Mouse (Mus musculus) heart, postnatal 36 days (tissue): Measurements from ENCODE around the gene Esp23. TPM values are rescaled to one million over a fixed set of nuclear protein-coding genes. Genes with fewer than 3 reads are reported as not detected.
"Not testable (repeated sequence)": the region's sequence is repeated elsewhere in the genome, so short reads cannot be mapped to it uniquely, and the experiment has no call there.

Experiments
- DNase-seq, 2 experiments: peaks; one replicate each; pipeline ENCODE4 v3.0.0; 2021 to 2022
- intact Hi-C: fragments of 180-260 bp; cut with DNase I; formaldehyde crosslinking; loops from one replicate; pipeline ENCODE4 v1.15.1; 2025
- total RNA-seq, 2 experiments: library from RNA; stranded (reverse); gene quantifications; 2 replicates each; pipeline ENCODE4 v1.2.3; 2021

The Esp23 gene
- not detected for total RNA-seq

DNA sequence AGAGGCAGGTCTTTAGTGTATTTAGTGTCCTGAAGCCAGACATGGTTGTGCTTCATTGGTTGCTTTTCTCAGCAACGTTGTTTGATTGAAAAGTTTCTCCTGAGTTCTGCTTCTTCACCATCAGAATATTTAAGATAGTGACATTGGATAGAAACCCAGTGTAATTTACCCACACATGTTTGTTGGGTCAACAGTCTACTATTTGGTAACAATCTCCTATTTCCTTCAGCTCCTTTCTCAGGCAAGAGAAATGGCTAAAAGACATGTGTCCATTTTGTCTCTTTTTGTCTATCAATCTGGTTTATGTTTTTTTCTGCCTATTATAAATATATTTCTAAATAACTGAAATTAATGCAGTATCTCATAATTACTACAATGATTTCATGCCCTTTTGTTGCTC, at the start of gene Esp23:
Gene Esp23 (minus strand): TSS at position 101 of the 400 bp plus-strand sequence.
- intact Hi-C loops, result no loop called here
- no peak for DNase-seq

DNA sequence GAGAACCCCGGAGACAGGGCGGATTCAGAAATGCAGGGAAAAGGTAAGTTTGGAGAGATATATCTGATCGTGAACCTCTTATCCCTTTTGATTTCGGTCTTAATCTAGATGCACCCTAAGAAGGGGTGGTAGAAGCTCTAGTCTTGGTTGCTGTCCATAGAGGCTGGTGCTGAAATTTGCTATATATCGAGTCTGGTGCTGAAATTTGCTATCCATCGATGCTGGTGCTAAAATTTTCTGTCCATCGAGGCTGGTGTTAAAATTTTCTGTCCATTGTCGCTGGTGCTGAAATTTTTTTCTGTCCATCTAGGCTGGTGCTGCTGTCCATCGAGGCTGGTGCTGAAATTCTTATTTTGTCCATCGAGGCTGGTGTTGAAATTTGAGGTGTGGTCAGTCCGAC, 30.3 kb upstream of the Esp23 start:
- intact Hi-C loops, DNase-seq: not testable (repeated sequence)

DNA sequence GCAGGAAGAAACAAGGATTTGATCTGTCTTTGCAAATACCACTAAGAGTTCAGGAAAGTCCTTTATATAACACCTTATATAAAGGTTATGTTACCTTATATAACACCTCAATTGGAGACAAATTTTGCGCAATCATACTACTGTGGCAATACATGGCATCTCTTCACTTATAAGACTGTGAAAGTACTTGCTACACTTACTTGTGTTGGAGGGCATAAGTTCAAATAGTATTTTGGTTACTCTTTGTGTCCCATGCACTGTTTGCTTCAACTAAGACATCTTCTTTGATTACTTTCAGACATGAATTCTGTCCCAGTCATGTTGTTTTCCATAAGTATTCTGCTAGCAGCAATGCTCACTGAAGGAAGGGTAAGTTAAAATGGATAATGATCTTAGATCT, 18.2 kb upstream of the Esp23 start, which contains the start of gene Esp22:
Gene Esp22 (plus strand): TSS at position 301 of the 400 bp plus-strand sequence.
- DNase-seq, result no peak
- intact Hi-C loops, result no loop called here

DNA sequence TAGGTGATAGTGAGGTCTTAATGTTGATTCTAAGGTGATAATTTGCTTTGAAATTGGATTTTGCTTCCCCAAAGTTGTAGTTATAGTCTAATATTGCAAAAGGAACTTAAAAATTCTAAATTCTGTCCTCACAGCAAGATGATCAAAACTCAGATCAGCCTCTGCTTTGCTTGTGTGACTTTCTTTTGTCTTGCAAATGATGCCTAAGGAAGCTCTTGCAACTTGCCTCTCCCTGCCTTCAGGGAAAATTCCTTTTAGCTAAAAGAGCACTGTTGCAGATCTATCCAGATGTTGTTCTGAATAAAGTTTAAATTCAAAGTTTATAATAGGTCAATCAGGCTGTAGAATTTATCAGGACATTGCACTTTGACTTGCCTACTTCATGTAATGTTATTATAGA, 13.2 kb downstream of the Esp23 start:
- DNase-seq, result no peak
- intact Hi-C loops, result no loop called here

DNA sequence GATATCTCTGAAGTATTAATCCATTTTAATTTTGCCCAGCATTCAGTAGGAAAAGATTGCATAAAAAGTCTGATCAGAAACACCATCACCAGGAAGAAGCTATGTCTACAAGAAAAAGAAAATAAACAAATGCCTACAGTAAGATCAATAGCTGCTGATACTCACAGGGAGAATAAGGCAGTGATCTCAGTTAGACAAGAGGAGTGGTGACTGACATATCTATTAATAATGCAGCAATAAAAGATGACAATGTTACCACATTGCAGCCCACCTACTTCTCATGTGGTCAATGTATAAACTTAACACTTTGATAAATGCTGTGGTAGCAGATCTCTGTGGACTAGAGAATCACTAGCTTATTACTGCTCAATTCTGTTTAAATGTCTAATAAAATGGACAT, 33.6 kb downstream of the Esp23 start, which contains the start of gene Gm21903:
Gene Gm21903 (minus strand): TSS at position 101 of the 400 bp plus-strand sequence.
- no peak for DNase-seq
- intact Hi-C loops, result no loop called here

- intact Hi-C loops, DNase-seq: not testable (repeated sequence)
Measured at GRCm38 (mm10) chr17:39036395-39036794, 40.4 kb downstream of the Esp23 start, which contains the start of gene Esp24. Gene Esp24 (plus strand): TSS chr17:39036695.

Other genes starting within 250 kb of the Esp23 start
- gene Esp24, start 40.3 kb downstream of the Esp23 start, total RNA-seq, result not detected
- not detected for gene Gm21903, start 33.7 kb downstream of the Esp23 start, total RNA-seq
- gene Esp22, start 18.3 kb upstream of the Esp23 start, total RNA-seq, result not detected